Mouse (Mus musculus) C2C12 (cell line): ENCODE data around the gene Gm28308. TPM values are rescaled to one million over a fixed set of nuclear protein-coding genes. Genes with fewer than 3 reads are reported as not detected.

ENCODE experiments used
- H3K27me3 ChIP-seq: one replicate; pipeline ENCODE4 v1.6.1; 2011; ENCODE audit not compliant: control insufficient read depth, insufficient read depth, insufficient read length
- H3K36me3 ChIP-seq: one replicate; pipeline ENCODE4 v1.6.1; 2011; ENCODE audit not compliant: control insufficient read depth, insufficient read depth
- H3K4me3 ChIP-seq: one replicate; pipeline ENCODE4 v1.5.1; 2011; ENCODE audit warnings: mild to moderate bottlenecking, control low read depth; ENCODE audit not compliant: poor library complexity, insufficient read depth, severe bottlenecking
- H3K79me2 ChIP-seq: one replicate; pipeline ENCODE4 v1.6.1; 2011; ENCODE audit not compliant: control insufficient read depth, insufficient read depth
- H3K79me3 ChIP-seq: one replicate; pipeline ENCODE4 v1.6.1; 2011; ENCODE audit warnings: low read depth, control low read depth
- H3ac ChIP-seq: one replicate; pipeline ENCODE3; 2011; ENCODE audit warnings: low read depth; ENCODE audit not compliant: control insufficient read depth, insufficient read length
- CEBPB ChIP-seq: IDR thresholded peaks from one replicate; pipeline ENCODE4 v1.6.1; 2011; ENCODE audit warnings: low read depth, mild to moderate bottlenecking, control low read depth, moderate library complexity
- CTCF ChIP-seq: IDR thresholded peaks from one replicate; pipeline ENCODE4 v1.5.1; 2011; ENCODE audit not compliant: control insufficient read depth, insufficient read depth, insufficient read length
- FOSL1 ChIP-seq: IDR thresholded peaks from one replicate; pipeline ENCODE4 v1.8.0; 2011; ENCODE audit warnings: mild to moderate bottlenecking, low read length; ENCODE audit not compliant: poor library complexity, insufficient read depth, severe bottlenecking
- MAX ChIP-seq: IDR thresholded peaks from one replicate; pipeline ENCODE4 v1.6.1; 2011; ENCODE audit warnings: mild to moderate bottlenecking, control low read depth
- MYOD1 ChIP-seq: IDR thresholded peaks from one replicate; pipeline ENCODE4 v1.6.1; 2011; ENCODE audit warnings: low read depth; ENCODE audit not compliant: control insufficient read depth, insufficient read length
- MYOG ChIP-seq: IDR thresholded peaks from one replicate; pipeline ENCODE4 v1.6.1; 2011; ENCODE audit not compliant: control insufficient read depth, insufficient read length; ENCODE audit errors: extremely low read depth
- USF1 ChIP-seq: IDR thresholded peaks from one replicate; pipeline ENCODE4 v1.6.1; 2011; ENCODE audit warnings: low read depth, mild to moderate bottlenecking, control low read depth, moderate library complexity
- polyA plus RNA-seq: library from polyadenylated mRNA; unstranded; fragments of >200 nt; fragmentation: generic; extraction: Trizol; gene quantifications from one replicate; pipeline ENCODE4 v1.2.1, GENCODE M21; 2012; ENCODE audit warnings: missing spikeins

Gene Gm28308
- polyA plus RNA-seq, 1 experiment, result 0.75 TPM

DNA sequence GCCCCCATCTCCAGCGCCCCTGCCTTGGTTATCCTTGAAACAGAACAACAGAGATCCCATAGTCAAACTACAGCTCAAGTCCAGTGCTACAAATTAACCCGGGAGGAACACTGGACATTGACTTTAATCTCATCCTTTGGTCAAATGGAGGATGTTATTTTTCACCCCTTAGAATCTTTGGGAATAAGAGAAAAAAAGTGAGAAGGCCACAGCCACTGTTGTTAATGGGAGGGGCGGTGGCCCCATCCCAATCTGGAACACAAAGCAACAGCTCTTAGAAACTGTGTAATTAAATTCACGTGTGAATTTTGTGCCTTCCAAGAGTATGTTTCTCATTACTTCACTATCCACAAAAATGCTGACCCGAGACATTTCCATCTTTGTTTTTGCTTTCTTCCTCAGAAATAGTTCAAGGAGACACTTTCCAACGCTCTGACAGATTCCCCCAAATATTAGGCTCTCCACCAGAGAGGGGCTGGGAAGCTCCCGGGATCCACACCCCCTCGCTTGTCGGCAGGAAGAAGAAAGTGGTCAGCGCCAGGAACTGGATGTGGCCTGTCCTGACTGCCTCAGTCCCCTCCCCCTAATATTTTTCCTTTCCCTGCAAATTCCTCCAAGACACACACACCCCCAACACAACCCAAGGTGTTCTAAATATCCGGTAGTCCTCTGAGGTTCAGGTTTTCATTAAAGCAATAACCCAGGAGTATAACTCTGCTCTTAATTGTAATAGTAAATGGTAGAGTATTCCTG, 14.5 kb upstream of the Gm28308 start:
- Histone ChIP-seq H3K27me3 (no peaks in the 10 kb centered on the region), H3K4me3 (no peak overlapping the region), H3K36me3 (peaks cover 11% of the 10 kb centered on the region), H3ac (no peak overlapping the region), H3K79me3 (peaks cover 84% of the 10 kb centered on the region), H3K79me2 (peaks cover 100% of the 10 kb centered on the region)
- TF ChIP-seq MYOD1, result no peak
- TF ChIP-seq USF1, result no peak
- no peak for TF ChIP-seq CTCF
- no peak for TF ChIP-seq MAX
- TF ChIP-seq CEBPB, result no peak
- TF ChIP-seq MYOG, result no peak
- TF ChIP-seq FOSL1, result no peak

DNA sequence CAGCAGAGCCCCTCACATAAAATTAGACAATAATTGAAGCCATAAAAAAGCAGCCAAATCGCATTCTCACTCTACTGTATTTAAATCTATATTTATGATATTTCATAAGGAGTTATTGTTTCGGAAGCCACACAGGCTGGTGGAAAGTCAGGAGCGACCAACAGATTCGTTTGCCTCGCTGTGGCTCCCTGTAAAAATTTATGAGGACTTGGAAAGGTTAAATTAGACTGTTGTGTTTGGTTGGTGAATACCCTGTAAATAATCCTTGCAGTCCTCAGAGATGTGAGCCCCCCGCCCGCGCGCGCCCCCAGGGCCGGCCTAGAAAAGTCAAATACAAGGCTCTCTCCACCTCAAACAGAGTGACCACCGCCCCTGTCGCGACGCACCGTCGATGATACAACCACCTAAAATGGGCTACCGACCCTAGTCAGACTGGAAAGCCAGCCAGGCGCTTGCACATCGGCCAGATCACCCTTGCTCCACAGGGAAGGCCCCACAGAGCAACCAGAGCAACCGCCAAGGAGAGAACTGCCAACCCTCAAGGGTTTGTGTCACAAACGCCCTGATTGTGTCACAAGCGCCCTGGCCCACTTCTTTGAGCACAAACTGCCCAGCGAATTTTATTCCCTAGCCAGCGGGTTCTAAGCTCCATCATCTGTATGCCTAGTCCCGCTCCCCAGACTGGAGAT, 13.6 kb upstream of the Gm28308 start:
- H3K27me3 ChIP-seq, result no peaks in the 10 kb centered on the region
- H3K4me3 ChIP-seq, result peak overlapping the region; percentile 76
- TF ChIP-seq MYOD1, result no peak
- no peak for TF ChIP-seq MYOG
- no peak for TF ChIP-seq USF1
- TF ChIP-seq CTCF, result no peak
- TF ChIP-seq CEBPB, result no peak
- no peak for TF ChIP-seq FOSL1
- TF ChIP-seq MAX, result no peak
- H3K79me3 ChIP-seq, result peaks cover 75% of the 10 kb centered on the region
- H3K79me2 ChIP-seq, result peaks cover 98% of the 10 kb centered on the region
- H3K36me3 ChIP-seq, result peaks cover 11% of the 10 kb centered on the region
- H3ac ChIP-seq, result peak overlapping the region; percentile 44

GRCm38 (mm10) chr6:52225612-52226568, 12.8 kb upstream of the Gm28308 start:
- H3ac ChIP-seq, result peak overlapping the region; percentile 98
- peaks cover 11% of the 10 kb centered on the region for H3K36me3 ChIP-seq
- no peaks in the 10 kb centered on the region for H3K27me3 ChIP-seq
- TF ChIP-seq CEBPB (no peak), USF1 (peak; percentile 99), MAX (no peak), FOSL1 (no peak), MYOD1 (peak; percentile 2), MYOG (no peak), CTCF (no peak)
- H3K79me2 ChIP-seq, result peaks cover 90% of the 10 kb centered on the region
- peaks cover 67% of the 10 kb centered on the region for H3K79me3 ChIP-seq
- peak overlapping the region; percentile 76 for H3K4me3 ChIP-seq

- H3K79me2 ChIP-seq, result peaks cover 83% of the 10 kb centered on the region
- H3K27me3 ChIP-seq, result no peaks in the 10 kb centered on the region
- H3K36me3 ChIP-seq, result peaks cover 11% of the 10 kb centered on the region
- H3K79me3 ChIP-seq, result peaks cover 60% of the 10 kb centered on the region
- no peak for TF ChIP-seq USF1
- H3ac ChIP-seq, result peak overlapping the region; percentile 98
- peak overlapping the region; percentile 76 for H3K4me3 ChIP-seq
Measured at GRCm38 (mm10) chr6:52224895-52225611, 11.9 kb upstream of the Gm28308 start.

DNA sequence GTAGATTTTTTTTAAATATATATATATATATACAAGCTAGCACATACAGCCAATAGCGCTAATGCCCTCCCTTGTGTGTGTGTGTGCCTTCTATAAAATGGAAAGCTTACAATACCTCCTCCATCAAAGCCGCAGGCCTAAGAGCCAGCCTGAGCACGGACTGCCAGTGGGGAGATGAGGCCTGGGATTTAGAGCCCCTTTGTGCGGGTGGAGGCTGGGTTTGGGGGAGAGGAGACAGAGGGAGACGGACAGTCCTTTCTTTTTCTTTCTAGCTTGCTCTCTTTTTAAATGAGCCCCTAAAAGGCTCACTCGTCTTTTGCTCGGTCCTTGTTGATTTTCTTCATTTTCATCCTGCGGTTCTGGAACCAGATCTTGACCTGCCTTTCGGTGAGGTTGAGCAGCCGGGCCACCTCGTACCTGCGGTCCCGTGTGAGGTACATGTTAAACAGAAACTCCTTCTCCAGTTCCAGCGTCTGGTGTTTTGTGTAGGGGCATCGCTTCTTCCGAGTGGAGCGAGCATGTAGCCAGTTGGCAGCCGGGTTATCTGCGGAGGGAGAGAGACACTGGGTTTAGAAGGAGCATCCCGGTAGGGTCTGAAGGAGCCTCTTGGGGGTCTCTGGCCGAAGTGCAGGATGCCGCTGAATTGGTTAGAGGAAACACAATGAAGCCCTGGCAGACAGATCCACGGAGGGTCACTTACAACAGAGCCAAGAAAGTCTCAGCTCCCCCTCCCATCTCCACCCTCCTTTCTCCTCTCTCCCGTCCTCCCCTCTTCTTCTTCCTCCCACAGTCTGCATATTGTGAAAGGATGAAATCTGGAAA, 11.0 kb upstream of the Gm28308 start:
- Histone ChIP-seq H3ac (peak overlapping the region; percentile 66), H3K4me3 (peak overlapping the region; percentile 76), H3K36me3 (peaks cover 11% of the 10 kb centered on the region), H3K27me3 (no peaks in the 10 kb centered on the region), H3K79me2 (peaks cover 83% of the 10 kb centered on the region), H3K79me3 (peaks cover 52% of the 10 kb centered on the region)
- TF ChIP-seq CTCF (no peak), USF1 (no peak), MAX (no peak), MYOD1 (no peak), CEBPB (no peak), FOSL1 (no peak), MYOG (no peak)
